Mouse (Mus musculus) granulocyte monocyte progenitor cell, adult 5-6 weeks (primary cell): ENCODE measurements around the gene Tbx21. TPM values are rescaled to one million over a fixed set of nuclear protein-coding genes. Genes with fewer than 3 reads are reported as not detected.
A peak's percentile ranks its signal among the peaks of the same experiment; 100 is the strongest.

Source experiments
- ATAC-seq: replicated peaks from 2 replicates; pipeline ENCODE4 v1.8.0; 2016; ENCODE audit warnings: mild to moderate bottlenecking, moderate TSS enrichment, inconsistent platforms; ENCODE audit not compliant: poor library complexity, severe bottlenecking
- total RNA-seq, 2 experiments: library from RNA; stranded (forward) in 1 of 2; stranded (reverse) in 1 of 2; fragments of 200-712, 200-1000 nt in 1 of 2; fragments of >200 nt in 1 of 2; fragmentation: Nextera tagmentation in 1 of 2; gene quantifications; 2 replicates each; pipeline ENCODE4 v1.2.3; 2014 to 2017

Gene Tbx21
- total RNA-seq, 2 experiments from 2014 or later: not detected

DNA sequence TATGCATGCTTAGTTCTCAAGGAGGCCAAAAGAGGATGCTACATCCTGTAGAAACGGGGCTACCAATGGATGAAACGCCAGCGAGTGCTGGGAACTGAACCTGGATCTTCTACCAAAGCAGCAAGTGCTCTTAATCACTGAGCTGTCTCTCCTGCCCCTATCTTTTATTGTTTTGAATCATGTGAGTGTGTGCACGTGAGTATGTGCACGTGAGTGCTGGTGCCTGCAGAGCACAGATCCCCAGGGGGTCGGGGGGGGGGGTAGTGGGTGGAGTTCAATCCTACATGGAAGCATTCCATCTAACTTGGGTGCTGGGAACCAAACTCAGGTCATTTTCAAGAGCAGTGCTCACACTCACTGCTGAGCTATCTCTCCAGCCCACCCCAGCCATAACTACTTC is 28.8 kb downstream of the Tbx21 start:
- ATAC-seq: no peak

DNA sequence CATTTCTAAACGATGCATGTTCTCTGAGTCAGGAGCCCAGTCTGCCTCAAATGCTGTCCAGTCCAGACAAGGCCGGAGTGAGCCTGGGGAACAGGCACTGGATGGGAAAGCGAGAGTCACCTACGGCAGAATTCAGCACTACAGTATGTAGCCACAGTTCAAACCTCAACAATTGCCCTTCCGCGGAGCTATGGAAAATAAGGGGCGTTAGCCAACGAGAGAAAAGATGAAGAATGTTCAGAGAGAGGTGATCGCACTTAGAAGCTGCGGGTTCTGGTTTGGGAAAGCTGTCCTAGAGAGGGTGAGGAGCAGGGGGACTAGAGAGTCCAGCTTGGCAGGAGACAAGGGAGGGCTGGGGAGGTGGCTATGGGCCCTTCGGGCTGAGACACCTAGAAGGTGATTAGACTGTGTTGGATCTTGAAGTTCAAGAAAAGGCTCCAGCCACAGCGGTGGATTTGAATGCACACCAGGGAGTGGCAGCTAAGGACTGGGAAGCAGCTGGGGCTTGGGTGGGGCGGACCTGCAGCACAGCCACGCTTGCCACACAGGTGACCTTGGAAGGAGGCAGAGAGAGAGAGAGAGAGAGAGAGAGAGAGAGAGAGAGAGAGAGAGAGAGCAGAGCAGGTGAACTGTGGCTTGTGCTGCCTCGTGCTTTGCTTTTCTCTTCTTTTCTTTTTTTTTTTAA is 30.2 kb downstream of the Tbx21 start:
- no peak for ATAC-seq

DNA sequence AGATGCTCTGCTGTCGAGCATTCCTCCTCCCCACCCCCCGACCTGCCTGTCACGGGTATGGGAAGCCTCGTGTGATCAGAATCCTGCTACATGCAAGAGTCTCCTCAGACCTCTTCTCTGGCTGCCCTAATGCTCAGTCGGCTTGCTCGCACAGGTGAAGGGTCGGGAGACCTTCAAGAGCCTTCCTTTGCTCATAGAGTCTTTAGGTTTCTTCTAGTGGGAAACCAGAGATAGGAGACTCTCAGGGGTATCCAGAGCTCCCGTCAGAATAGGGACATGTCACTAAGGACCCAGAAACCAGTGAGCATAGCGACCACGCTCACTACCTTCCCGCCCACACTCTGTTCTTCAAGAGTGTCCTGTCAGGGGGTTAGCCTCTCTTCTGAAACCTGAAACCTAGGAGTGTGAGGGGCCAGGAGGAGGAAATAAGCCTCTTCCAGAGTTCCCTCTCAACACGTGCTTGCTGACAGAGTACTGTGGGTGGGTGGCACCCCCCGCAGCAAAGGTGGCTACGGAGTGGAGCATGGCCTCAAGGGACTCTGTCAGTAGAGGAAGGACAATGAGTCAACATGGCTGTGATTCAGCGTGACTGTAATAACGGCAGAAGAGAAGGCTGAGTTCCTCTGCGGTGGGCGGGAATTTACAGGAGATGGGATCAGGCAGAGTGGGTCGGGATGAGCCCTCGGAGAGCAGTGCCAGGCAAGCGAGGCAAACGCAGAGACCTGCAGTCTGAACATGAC is 31.6 kb downstream of the Tbx21 start:
- peak; percentile 55 for ATAC-seq

DNA sequence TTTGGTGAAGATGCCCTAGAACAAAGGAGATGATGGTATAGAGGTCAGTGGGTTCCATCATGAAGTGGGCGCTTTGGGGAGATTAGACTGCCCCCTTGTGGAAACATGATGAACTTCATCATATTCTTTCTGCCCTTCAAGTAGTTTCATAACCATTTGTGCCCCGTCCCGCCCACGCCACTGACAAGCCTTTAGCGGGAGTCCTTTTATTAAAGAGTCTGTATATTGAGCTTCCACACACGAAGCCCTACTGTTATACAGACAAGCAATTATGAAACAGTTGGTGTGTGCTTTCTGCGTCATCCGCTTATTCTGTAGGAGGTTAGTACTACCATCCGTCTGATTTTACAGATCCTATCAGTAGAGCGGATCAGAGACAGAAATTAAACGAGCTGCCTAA is 32.2 kb downstream of the Tbx21 start:
- ATAC-seq: peak; percentile 75

DNA sequence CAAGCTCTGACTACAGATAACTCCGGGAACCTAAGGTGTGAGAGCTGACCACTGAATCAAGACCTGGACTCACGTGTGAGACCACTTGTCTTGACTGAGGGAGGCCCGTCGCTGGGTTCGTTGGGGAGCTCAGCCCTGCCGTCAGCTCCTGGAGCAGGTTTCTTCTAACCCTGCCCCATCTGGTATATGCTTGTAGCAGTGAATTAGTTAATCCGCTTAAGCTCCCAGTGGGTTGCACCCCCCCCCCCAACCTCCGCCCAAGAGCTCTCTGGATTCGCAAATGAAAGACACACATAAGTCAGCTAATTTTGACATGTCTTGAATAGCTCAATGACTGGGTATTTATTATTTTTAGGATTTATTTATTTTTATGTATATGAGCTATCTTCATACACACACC is 34.8 kb downstream of the Tbx21 start:
- ATAC-seq: no peak

DNA sequence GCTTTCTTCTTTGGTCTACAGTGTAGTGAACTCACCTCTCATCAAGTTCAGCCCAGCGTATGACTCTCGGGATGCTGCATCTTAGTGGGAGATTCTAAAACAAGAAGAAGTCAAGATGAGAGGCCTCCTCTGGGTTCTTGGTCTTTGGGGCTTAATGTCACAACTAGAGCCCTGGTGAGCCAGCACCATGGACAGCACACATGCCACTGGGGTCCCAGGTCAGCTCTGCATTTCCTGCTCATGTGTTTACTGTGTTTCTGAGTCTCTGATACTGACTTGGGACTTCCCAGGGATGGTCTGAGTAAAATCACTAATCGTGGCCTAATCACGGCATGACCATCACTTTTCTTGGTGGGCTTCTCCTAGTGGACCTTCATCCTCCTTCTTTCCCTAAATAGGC is 36.4 kb downstream of the Tbx21 start:
- ATAC-seq: peak; percentile 46

DNA sequence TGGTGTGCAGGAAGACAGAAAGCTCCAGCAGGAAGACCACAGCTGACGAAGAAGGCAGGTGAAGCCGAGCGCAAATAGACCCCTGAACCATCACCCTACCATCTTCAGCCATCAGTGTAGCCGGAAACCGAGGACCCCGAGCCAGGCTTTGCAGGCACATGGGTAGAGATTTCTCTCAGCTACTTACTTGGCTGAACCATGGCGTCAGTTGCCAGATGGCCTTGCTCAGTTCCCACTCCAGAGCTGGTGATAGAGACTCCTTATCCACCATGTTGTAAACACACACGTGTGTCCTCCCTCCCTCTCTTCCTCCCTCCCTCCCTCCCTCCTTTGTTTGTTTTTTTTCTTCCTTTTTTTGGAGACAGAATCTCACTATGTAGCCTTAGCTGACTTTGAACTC is 40.9 kb downstream of the Tbx21 start:
- ATAC-seq: no peak

DNA sequence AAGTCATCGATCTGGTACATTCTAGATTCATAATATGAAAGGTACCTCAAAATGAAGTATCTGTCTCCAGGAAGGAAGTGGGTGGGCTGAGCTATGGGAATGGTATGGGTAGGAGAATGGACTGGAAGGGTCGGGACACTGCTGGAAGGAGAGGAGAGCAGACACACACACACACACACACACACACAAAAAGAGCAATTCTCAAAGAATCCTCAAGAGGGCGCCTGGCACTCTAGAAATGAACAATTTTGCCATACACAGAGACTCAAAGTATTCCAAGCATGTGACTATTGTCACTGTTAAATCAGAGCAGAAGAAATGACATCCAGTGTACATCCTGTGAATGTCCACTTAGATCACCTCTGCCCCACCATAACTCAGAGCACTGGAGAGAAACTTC is 42.6 kb downstream of the Tbx21 start:
- no peak for ATAC-seq

DNA sequence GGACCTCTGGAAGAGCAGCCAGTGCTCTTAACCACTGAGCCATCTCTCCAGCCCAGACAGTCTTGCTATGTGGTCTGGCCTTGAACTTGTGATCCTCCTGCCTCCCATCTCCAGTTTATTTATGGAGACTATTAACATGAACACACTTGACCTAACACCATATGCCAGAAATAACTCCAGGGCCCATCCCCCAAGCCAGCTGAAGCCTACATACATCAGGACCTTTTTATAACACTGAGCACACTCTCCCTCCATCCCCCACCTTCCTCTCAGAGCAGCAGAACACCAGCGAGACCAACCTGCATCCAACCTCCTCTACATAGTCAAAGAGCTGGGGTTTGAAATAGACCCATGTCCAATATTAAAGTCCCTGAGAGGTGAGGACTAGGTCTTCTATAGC is 44.0 kb downstream of the Tbx21 start:
- no peak for ATAC-seq

DNA sequence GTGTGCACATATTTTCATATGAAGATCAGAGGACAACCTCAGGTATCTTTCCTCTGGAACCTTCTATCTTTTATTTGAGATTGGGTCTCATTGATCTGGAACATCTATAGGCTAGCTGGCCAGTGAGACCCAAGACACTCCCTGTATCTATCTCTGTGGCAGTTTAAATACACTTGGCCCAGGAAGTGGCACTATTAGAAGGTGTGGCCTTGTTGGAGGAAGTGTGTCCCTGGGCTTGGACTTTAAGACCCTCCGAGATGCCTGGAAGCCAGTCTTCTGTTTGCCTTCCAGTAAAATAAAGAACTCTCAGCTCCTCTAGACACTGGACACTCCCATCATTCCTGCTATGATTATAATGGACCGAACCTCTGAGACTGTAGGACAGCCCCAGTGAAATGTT is 45.4 kb downstream of the Tbx21 start:
- no peak for ATAC-seq

DNA sequence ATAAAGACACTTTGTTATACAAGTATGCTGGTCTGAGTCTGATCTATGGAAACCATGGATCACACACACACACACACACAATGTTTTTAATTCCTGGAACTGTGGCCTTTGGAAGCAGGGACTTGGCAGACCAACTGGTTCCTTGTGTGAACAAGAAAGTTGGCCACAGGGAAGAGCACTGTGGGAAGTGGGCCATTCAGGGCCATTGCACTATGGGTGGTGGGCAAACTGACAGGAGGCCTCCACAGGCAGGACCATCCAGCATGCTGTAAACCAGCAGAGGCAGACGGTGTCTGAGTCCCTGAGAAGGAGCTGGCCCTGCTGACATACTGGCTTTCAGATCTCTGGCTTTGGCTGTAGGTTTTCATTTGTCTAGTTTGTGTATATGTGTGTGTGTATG is 45.8 kb downstream of the Tbx21 start:
- ATAC-seq: no peak

DNA sequence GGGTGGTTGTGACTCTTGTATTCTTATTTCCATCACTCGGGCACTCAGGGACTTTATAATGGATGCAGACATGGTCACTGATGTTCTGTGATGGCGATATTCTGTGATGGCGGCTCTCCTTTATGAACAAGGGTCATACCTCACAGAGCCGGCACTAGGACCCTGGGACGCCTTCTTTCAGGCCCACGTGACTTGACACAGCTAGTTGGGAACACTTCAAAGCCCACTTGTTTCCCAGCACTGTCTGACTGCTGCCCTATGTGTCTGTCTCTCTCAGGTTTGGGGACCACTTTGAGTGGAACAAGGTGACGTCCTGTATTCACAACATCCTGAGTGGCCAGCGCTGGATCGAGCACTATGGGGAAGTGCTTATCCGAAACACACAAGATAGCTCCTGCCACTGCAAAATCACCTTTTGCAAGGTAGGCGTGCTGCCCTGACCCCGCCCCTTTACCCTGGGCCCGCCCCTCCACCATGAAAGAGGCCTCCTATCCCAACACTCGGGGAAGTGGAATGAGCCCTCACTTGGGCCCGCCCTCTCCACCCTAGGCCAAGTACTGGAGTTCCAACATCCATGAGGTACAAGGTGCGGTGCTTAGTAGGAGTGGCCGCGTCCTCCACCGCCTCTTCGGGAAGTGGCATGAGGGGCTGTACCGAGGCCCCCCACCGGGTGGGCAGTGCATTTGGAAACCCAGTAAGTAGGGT is 48.3 kb downstream of the Tbx21 start:
- ATAC-seq: no peak

DNA sequence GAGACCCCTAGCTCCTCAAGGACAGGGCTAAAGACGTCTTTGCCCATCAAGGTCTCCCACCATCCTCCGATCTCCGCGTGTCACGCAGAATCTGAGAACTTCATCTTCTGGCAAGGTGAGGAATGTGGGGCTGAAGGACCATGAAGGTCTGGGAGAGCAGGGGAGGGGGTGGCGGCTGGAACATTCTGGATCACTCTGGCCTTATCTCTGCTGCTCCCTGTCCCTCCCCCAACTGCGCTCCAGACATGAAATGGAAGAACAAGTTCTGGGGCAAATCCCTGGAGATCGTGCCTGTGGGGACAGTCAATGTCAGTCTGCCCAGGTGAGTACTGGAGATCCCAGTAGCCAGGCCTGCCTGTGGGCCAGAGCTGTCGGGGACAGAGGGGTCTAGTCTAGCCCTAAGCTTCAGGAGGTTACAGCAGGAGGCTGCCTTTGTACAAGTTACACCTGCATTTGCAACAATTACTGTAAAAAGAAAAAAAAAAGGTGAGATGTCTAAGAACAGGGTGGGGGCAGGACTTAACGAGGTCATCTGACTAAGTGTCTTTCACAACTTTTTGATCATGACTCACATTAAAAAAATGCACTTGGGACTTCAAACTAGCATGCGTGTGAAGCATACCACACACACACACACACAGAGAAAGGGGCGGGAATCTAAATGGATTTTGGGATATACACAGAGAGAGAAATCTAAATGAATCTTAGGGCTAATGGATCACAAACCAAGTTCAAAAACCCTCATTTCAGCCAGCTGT is 49.4 kb downstream of the Tbx21 start:
- no peak for ATAC-seq

DNA sequence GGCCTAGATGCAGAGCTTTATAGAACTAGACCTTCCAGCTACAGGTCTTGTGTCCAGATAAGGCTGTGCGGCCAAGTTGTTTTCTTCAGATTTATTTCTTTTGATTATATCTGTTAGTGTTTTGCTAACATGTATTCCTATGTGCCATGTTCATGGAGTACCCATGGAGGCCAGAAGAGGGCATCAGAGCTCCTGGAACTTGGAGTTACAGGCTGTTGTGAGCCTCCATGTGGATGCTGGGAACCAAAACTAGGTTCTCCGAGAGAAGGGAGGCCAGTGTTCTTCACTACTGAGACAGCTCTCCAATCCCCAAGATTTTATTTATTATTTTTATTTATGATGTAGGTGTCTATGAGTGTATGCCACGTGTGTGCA is 51.2 kb downstream of the Tbx21 start:
- no peak for ATAC-seq

DNA sequence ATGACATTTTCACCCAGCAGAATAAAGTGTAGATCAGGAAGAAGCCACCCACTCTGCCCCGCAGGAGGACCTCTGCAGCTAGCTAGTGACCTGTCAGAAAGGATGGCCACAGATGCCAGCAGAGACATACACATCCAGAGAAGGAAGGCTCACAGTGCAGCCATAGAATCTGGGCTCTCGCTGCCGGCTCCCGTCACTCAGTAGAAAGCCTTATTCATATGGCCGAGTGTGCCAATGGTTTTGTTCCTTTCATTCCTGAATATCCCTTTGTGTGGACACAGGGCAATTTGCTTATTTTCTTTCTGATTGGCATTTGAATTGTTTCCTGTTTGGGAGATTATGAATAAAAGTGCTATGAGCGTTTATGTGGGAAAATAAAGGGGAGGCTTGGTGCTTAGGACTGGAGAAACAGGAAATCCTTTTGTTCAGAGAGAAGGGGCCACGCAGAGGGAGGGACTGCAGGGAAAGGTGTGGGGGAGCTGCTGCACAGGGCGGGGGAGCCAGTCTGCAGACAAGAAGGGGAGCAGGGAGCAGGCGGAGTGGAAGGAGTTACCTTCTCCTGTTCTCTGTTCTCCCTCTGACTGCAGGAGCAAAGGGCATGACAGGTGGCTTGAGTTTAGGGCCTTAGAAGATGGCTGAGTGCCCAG is 51.7 kb downstream of the Tbx21 start:
- no peak for ATAC-seq

DNA sequence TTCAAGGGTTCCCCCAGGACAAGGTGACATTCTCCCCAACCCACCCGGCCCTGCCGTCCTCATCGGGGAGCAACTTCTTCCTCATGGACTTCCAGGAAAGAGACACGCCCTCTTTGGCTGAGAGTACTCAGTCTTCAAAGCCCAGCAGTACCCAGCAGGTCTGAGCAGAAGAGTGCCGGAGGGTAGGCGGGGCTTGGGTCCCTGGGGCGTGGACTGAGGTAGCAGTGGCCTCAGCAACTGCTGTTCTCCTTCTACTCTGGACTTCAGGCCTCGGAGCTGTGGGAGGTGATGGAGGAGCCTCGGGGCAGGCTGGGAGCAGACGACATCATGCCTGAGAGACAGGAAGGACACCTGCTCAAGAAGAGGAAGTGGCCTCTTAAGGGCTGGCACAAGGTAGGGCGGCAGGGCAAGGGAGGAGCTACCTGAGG is 62.9 kb downstream of the Tbx21 start:
- ATAC-seq: peak; percentile 41

DNA sequence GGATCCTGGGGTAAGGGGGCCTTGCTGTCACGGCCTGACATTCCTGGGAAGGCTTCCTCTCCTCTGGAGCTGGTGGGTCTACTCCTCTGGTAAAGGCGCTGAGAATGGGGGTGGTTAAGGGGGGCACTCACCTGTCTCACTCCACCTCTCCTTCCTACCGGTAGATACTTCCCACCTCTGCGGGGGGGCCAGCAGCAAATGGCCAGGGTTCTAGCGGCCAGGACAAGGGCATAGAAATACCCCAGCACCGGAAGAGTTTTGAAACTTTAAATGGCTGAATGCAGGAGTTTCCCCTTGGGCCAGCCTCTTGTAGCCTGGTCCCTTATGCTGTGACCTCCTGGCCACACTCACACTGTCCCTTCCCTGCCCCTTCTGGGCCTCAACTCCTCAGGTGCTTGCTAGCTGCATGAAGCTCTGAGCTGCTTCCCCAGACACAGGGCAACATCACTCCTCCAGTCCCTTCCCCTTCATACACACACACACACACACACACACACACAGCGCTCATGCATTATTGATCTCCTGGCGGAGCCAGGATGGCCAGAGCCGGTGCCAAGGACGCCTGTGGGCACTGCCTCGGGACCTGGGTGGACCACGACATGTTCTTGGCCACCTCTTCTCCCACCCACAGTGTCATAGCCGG is 64.1 kb downstream of the Tbx21 start:
- peak; percentile 6; the same call in 1 of the 2 replicates for ATAC-seq

DNA sequence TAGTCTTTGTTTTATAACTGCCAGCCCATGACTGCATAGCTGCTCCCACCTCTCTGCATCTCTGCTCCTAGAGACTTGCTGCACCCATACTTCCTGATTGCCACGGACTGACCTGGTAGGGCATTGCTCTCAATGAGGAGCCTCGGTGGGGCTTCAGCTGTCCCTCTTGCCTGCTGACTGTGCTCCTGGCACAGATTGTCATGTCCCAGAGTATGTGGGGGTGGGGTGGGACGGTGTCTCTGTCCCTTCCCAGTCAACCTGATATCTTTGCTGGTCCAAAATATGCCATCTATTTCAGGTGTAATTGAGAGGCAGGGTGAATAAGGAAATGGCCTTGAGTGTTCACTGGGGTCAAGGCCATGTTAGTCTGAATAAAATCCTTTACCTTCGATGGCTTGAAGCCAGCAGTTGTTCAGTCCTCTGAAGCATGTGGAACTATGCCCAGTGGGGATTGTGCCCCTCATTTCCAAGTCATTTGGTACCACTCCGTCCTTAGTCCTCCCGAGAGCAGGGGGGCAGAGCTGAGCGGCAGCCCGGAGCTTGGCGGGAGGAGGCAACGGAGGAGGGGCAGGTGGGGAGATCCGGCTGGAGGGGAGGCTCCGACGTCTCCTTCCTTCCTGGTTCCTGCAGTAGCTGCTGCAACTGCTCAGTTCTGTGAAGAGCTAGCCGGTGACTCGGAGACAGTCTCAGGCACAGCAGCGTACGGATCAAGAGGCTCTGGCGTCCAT is 64.8 kb downstream of the Tbx21 start, which contains the start of gene Osbpl7:
Osbpl7 (plus strand) TSS at position 413 of the 728 bp plus-strand sequence.
- ATAC-seq: peak; percentile 82

DNA sequence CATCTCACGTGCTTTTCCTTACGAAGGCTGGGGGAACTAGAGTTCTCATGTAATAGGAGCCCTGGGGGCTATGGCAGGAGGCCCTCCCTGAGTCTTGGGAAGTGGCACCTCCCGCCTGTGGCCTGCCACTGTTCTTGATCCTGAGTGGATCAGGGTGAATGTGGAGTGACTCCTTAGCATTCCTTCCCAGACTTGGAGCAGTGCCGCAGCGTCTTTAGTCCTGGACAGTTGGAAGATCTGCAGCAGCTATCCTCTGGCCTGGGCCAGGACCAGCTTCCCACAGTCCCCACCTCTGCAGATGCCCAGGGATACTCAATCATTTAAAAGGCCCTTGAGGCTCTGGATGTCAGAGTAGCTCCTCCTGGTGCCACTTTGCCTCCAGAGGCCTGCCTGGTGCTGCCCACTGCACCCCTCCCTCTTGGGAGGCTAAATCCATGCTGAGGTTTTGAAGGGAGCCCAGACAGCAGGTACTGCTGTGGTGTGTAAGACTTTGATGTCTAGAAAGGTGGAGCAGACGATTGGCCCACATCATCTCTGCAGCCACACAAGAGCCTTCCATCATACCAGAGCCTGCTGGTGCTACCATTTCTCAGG is 65.5 kb downstream of the Tbx21 start:
- ATAC-seq: no peak
